Mouse (Mus musculus): ENCODE results near the gene Magi1. TPM values are rescaled to one million over a fixed set of nuclear protein-coding genes. Genes with fewer than 3 reads are reported as not detected.

Gene Magi1
- polyA plus RNA-seq, 1 experiment from 2014 or later = 1.9 TPM

DNA sequence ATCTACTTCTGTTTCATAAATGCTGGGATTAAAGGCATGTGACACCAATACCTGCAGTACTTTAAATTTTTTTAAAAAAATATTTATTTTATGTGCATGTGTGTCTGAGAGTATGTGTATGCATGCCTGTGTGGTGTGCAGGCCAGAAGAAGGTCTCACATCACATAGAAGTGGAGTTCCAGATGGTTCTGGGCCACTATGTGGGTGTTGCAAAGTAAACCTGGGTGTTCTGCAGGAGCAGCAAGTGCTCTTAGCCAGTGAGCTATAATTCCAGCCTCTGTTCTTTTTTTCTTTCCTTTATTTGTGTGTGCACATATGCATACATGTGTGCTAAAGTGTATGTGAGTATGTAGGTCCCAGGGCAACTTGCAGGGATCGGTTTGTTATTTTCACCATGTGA, 546.6 kb downstream of the Magi1 start:
- 79% methylated on average over 1 of the region's 1 CpGs for WGBS (ENCODE audit: insufficient replicate concordance)
- Histone ChIP-seq H3K9ac (replicated peaks) (no peak overlapping the region), H3K4me1 (ENCODE audit: insufficient read depth) (no peaks in the 10 kb centered on the region), H3K36me3 (replicated peaks; ENCODE audit: insufficient read depth, low read length) (no peaks in the 10 kb centered on the region), H3K4me3 (ENCODE audit: low read depth, low read length) (no peak overlapping the region), H3K27ac (ENCODE audit: low read depth) (no peak overlapping the region), H3K9me3 (ENCODE audit: low read length) (no peaks in the 10 kb centered on the region), H3K27me3 (ENCODE audit: insufficient read depth, low read length) (no peaks in the 10 kb centered on the region), H3K4me2 (ENCODE audit: low read depth, low read length) (no peak overlapping the region)
- no peak for DNase-seq
- no peak for ATAC-seq
- TF ChIP-seq CTCF (IDR thresholded peaks at IDR 0.05; ENCODE audit: low read depth) (no peak), EP300 (IDR thresholded peaks at IDR 0.05; ENCODE audit: low read depth) (no peak)

DNA sequence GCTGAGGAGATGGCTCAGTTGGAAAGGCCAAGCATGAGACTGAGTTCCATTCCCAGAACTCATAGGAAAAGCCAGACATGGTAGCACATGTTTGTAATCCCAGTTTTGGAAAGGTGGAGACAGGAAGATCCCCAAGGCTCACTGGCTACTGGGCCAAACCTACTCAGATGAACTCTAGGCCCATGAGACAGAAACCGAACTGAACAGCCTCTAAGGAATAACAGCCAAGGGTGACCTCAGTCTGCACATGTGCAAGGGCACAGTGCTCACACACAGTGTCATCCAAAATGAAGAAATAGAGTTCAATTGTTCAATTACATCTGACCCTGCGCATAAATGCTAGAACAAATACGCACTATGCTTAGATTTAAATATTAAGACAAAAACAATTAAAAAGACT, 547.6 kb downstream of the Magi1 start:
- Histone ChIP-seq H3K9me3 (ENCODE audit: low read length) (no peaks in the 10 kb centered on the region), H3K4me3 (ENCODE audit: low read depth, low read length) (no peak overlapping the region), H3K4me2 (ENCODE audit: low read depth, low read length) (no peak overlapping the region), H3K36me3 (replicated peaks; ENCODE audit: insufficient read depth, low read length) (no peaks in the 10 kb centered on the region), H3K4me1 (ENCODE audit: insufficient read depth) (no peaks in the 10 kb centered on the region), H3K9ac (replicated peaks) (no peak overlapping the region), H3K27me3 (ENCODE audit: insufficient read depth, low read length) (no peaks in the 10 kb centered on the region), H3K27ac (ENCODE audit: low read depth) (no peak overlapping the region)
- 83% methylated on average over 3 of the region's 3 CpGs for WGBS (ENCODE audit: insufficient replicate concordance)
- no peak for TF ChIP-seq EP300 (IDR thresholded peaks at IDR 0.05; ENCODE audit: low read depth)
- no peak for TF ChIP-seq CTCF (IDR thresholded peaks at IDR 0.05; ENCODE audit: low read depth)
- ATAC-seq = no peak
- no peak for DNase-seq

DNA sequence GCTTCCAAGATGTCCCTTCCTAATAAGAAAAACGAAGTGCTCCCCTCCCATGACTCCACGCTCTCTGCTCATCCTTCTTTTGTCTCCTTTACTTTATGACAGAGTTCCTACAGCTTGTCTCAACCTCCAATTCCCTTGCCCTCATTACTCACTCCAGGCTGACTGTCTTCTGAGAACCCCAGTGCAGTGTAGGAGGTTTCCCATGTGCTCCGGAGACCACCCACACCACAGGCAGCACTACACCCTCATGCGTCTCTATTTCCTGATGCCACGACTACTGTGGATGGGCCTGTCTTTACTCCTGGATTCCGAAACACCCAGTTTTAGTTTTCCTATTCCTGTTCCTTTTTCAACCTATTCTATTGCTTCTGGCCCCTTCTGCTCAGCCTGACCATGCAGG, 549.9 kb downstream of the Magi1 start:
- TF ChIP-seq EP300 (IDR thresholded peaks at IDR 0.05; ENCODE audit: low read depth) = no peak
- no peak for TF ChIP-seq CTCF (IDR thresholded peaks at IDR 0.05; ENCODE audit: low read depth)
- H3K9ac ChIP-seq (replicated peaks) = no peak overlapping the region
- no peak overlapping the region for H3K4me3 ChIP-seq (ENCODE audit: low read depth, low read length)
- no peaks in the 10 kb centered on the region for H3K9me3 ChIP-seq (ENCODE audit: low read length)
- H3K27me3 ChIP-seq (ENCODE audit: insufficient read depth, low read length) = no peaks in the 10 kb centered on the region
- ATAC-seq (no peak), DNase-seq (no peak)
- no peak overlapping the region for H3K4me2 ChIP-seq (ENCODE audit: low read depth, low read length)
- no peak overlapping the region for H3K27ac ChIP-seq (ENCODE audit: low read depth)
- 79% methylated on average over 6 of the region's 6 CpGs for WGBS (ENCODE audit: insufficient replicate concordance)
- H3K4me1 ChIP-seq (ENCODE audit: insufficient read depth) = no peaks in the 10 kb centered on the region
- H3K36me3 ChIP-seq (replicated peaks; ENCODE audit: insufficient read depth, low read length) = no peaks in the 10 kb centered on the region

DNA sequence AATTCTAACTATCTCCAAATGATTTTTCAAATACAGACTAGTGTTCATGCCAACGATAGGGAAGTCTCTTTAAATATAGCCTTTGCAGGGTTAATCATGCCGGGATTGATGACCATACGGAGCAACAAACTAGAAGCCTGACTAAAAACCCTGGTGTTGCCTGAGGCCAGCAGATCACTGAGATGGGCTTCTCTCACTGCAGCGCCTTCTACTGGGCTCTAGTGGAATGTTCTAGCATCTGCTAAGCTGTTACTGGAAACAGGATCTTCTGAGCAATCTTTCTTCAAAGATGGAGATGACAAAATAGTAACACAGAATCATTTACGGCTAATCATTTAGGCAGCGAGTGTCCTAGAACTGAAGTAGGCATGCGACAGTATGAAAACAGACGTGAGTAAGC, 554.0 kb downstream of the Magi1 start:
- H3K27me3 ChIP-seq (ENCODE audit: insufficient read depth, low read length) = no peaks in the 10 kb centered on the region
- ATAC-seq = no peak
- no peak overlapping the region for H3K27ac ChIP-seq (ENCODE audit: low read depth)
- no peaks in the 10 kb centered on the region for H3K4me1 ChIP-seq (ENCODE audit: insufficient read depth)
- DNase-seq = no peak
- no peak overlapping the region for H3K4me3 ChIP-seq (ENCODE audit: low read depth, low read length)
- TF ChIP-seq EP300 (IDR thresholded peaks at IDR 0.05; ENCODE audit: low read depth) = no peak
- peak; percentile 51 for TF ChIP-seq CTCF (IDR thresholded peaks at IDR 0.05; ENCODE audit: low read depth)
- H3K9ac ChIP-seq (replicated peaks) = no peak overlapping the region
- H3K4me2 ChIP-seq (ENCODE audit: low read depth, low read length) = no peak overlapping the region
- no peaks in the 10 kb centered on the region for H3K36me3 ChIP-seq (replicated peaks; ENCODE audit: insufficient read depth, low read length)
- 69% methylated on average over 8 of the region's 8 CpGs for WGBS (ENCODE audit: insufficient replicate concordance)
- no peaks in the 10 kb centered on the region for H3K9me3 ChIP-seq (ENCODE audit: low read length)

DNA sequence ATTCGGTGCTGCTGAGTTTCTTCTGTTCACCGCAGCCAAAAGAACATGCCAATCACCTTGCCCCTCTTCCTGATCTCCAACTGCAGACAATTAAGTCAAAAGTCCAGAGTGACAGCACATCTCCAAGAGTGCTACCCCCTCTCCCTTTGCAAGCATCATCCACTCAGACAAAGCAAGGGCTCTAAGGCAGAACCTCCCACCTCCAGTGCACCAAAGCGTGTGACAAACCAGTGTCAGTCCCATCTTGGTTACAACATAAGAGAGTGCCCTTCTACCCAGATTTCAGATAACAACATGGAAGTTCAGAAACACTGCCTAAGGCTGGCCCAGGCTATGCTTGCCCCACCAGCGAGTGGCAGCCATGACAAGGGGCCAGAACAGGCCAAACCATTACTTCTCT, 554.9 kb downstream of the Magi1 start:
- H3K36me3 ChIP-seq (replicated peaks; ENCODE audit: insufficient read depth, low read length) = no peaks in the 10 kb centered on the region
- H3K4me2 ChIP-seq (ENCODE audit: low read depth, low read length) = no peak overlapping the region
- no peaks in the 10 kb centered on the region for H3K4me1 ChIP-seq (ENCODE audit: insufficient read depth)
- H3K4me3 ChIP-seq (ENCODE audit: low read depth, low read length) = no peak overlapping the region
- no peak overlapping the region for H3K9ac ChIP-seq (replicated peaks)
- DNase-seq (no peak), ATAC-seq (no peak)
- no peaks in the 10 kb centered on the region for H3K9me3 ChIP-seq (ENCODE audit: low read length)
- H3K27me3 ChIP-seq (ENCODE audit: insufficient read depth, low read length) = no peaks in the 10 kb centered on the region
- TF ChIP-seq CTCF (IDR thresholded peaks at IDR 0.05; ENCODE audit: low read depth) (no peak), EP300 (IDR thresholded peaks at IDR 0.05; ENCODE audit: low read depth) (no peak)
- no peak overlapping the region for H3K27ac ChIP-seq (ENCODE audit: low read depth)
- 67% methylated on average over 4 of the region's 4 CpGs for WGBS (ENCODE audit: insufficient replicate concordance)

DNA sequence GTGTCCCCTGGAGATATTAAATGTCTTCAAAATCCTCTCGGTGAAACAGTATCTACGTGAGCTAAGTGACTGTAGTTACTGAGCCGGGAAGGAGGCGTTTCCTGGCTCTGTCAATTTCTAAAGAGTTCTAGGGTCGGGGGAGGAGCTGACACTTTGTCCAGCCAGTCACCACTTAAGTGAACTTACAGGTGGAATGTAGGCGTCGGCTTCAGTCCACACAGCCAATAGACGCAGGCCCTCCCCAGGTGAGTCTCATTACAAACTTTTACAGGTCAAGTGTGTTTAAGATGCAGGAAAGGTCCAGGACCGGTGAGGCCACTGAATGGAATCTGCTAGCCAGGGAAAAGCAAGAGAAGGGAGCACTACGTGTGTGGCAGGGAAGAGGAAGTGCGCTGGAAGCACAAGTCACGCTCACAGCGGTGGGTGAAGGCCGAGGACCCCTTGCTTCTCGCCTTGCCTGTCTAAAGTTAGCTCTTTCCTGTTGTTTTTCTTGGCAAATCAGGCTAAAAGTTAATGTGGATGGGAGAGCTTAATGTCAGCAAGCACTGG, 556.0 kb downstream of the Magi1 start:
- DNase-seq (no peak), ATAC-seq (no peak)
- H3K4me2 ChIP-seq (ENCODE audit: low read depth, low read length) = peak overlapping the region; percentile 20; the same call in 1 of the 2 replicates
- H3K36me3 ChIP-seq (replicated peaks; ENCODE audit: insufficient read depth, low read length) = no peaks in the 10 kb centered on the region
- H3K9ac ChIP-seq (replicated peaks) = no peak overlapping the region
- 44% methylated on average over 15 of the region's 15 CpGs for WGBS (ENCODE audit: insufficient replicate concordance)
- H3K27ac ChIP-seq (ENCODE audit: low read depth) = peak overlapping the region; percentile 22; the same call in 1 of the 2 replicates
- no peak overlapping the region for H3K4me3 ChIP-seq (ENCODE audit: low read depth, low read length)
- no peaks in the 10 kb centered on the region for H3K9me3 ChIP-seq (ENCODE audit: low read length)
- H3K4me1 ChIP-seq (ENCODE audit: insufficient read depth) = no peaks in the 10 kb centered on the region
- no peak for TF ChIP-seq EP300 (IDR thresholded peaks at IDR 0.05; ENCODE audit: low read depth)
- no peak for TF ChIP-seq CTCF (IDR thresholded peaks at IDR 0.05; ENCODE audit: low read depth)
- H3K27me3 ChIP-seq (ENCODE audit: insufficient read depth, low read length) = no peaks in the 10 kb centered on the region
